Mouse (Mus musculus): ENCODE results near the gene Tmem163. TPM values are rescaled to one million over a fixed set of nuclear protein-coding genes. Genes with fewer than 3 reads are reported as not detected.

Tmem163 gene
- polyA plus RNA-seq, 1 experiment: 1.0 TPM

DNA sequence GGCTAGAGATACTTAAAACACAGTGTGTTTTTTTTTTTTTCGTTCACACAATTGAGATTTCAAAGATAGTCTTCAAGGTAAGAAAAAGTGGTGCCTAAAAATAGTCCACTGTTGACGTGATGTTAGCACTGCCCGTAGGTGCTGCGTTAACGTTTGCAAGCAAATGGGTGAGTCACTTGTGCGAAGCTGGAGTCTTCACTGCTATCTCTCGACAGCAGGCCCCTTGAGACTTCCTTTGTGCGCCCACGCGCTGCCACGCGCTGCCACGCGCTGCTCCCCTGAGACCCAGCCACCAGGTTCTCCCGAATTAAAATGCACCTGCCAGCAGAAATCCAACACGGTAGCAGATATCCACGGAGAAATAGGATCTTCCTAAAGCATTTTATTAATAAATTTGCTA lies 178.6 kb downstream of the Tmem163 start:
- WGBS: 69% methylated on average over 17 of the region's 17 CpGs
- TF ChIP-seq CTCF (IDR thresholded peaks at IDR 0.05; ENCODE audit: extremely low read depth, insufficient read length, insufficient replicate concordance, low read depth, low read length) (no peak), POLR2A (IDR thresholded peaks at IDR 0.05; ENCODE audit: low read depth, low read length) (no peak)
- H3K4me3 ChIP-seq (ENCODE audit: low read depth, low read length): no peak overlapping the region
- no peaks in the 10 kb centered on the region for H3K27me3 ChIP-seq (ENCODE audit: control insufficient read depth, insufficient read depth, low read length)
- no peak overlapping the region for H3K27ac ChIP-seq (ENCODE audit: insufficient read depth, low read depth, low read length)
- H3K36me3 ChIP-seq (ENCODE audit: control insufficient read depth, insufficient read depth, low read length): no peaks in the 10 kb centered on the region
- H3K4me1 ChIP-seq (ENCODE audit: control insufficient read depth, insufficient read depth, insufficient read length, low read length): no peaks in the 10 kb centered on the region

GRCm38 (mm10) chr1:127500219-127500618 lies 179.1 kb downstream of the Tmem163 start:
- H3K4me3 ChIP-seq (ENCODE audit: low read depth, low read length): no peak overlapping the region
- 6% methylated on average over 8 of the region's 8 CpGs for WGBS
- no peak overlapping the region for H3K27ac ChIP-seq (ENCODE audit: insufficient read depth, low read depth, low read length)
- TF ChIP-seq POLR2A (IDR thresholded peaks at IDR 0.05; ENCODE audit: low read depth, low read length) (no peak), CTCF (IDR thresholded peaks at IDR 0.05; ENCODE audit: extremely low read depth, insufficient read length, insufficient replicate concordance, low read depth, low read length) (peak; percentile 77; the same call in 1 of the 2 replicates)
- no peaks in the 10 kb centered on the region for H3K4me1 ChIP-seq (ENCODE audit: control insufficient read depth, insufficient read depth, insufficient read length, low read length)
- no peaks in the 10 kb centered on the region for H3K36me3 ChIP-seq (ENCODE audit: control insufficient read depth, insufficient read depth, low read length)
- H3K27me3 ChIP-seq (ENCODE audit: control insufficient read depth, insufficient read depth, low read length): no peaks in the 10 kb centered on the region

- TF ChIP-seq POLR2A (IDR thresholded peaks at IDR 0.05; ENCODE audit: low read depth, low read length): no peak
- no peak for TF ChIP-seq CTCF (IDR thresholded peaks at IDR 0.05; ENCODE audit: extremely low read depth, insufficient read length, insufficient replicate concordance, low read depth, low read length)
- Histone ChIP-seq H3K27me3 (ENCODE audit: control insufficient read depth, insufficient read depth, low read length) (no peaks in the 10 kb centered on the region), H3K4me3 (ENCODE audit: low read depth, low read length) (no peak overlapping the region), H3K4me1 (ENCODE audit: control insufficient read depth, insufficient read depth, insufficient read length, low read length) (no peaks in the 10 kb centered on the region), H3K36me3 (ENCODE audit: control insufficient read depth, insufficient read depth, low read length) (no peaks in the 10 kb centered on the region), H3K27ac (ENCODE audit: insufficient read depth, low read depth, low read length) (no peak overlapping the region)
- WGBS: 54% methylated on average over 9 of the region's 9 CpGs
Measured at GRCm38 (mm10) chr1:127498746-127499145, 180.6 kb downstream of the Tmem163 start.

DNA sequence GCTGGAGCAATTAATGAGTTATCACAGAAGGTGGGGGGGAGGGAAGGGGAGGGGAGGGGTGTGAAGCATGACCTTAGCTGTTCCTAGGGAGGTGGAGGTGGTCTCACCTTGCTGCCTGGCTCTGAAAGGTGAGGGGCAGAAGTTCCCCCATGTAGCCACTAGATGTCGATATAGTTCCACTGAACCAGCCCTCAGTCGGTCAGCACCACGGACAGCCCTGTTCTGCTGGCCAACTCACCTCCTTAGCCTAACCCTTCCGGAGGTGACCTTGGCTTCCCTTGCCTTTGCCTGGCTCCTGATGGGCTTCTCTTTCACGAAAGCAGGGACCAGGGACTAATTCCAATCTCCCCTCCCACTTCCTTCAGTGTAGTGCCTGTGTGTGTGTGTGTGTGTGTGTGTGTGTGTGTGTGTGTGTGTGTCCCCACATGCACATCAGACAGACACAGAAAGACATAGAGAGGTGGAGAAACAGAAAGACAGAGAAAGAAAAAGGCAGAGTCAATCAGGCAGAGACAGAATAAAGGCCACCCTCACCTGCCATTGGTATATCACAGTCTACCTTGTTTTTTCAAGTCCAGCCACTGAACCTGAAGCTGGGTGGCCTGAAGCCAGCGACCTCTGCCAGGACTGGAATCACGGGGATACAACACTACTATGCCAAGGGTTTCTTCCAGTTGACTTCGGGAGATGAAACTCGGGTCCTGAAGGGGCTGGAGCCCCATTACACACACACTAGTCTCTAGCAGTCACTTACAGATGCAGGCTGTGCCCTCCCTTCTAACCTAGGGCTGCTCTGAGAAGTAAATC lies 182.4 kb downstream of the Tmem163 start:
- WGBS: 31% methylated on average over 9 of the region's 9 CpGs
- no peak for TF ChIP-seq POLR2A (IDR thresholded peaks at IDR 0.05; ENCODE audit: low read depth, low read length)
- peak; percentile 96 for TF ChIP-seq CTCF (IDR thresholded peaks at IDR 0.05; ENCODE audit: extremely low read depth, insufficient read length, insufficient replicate concordance, low read depth, low read length)
- Histone ChIP-seq H3K27ac (ENCODE audit: insufficient read depth, low read depth, low read length) (no peak overlapping the region), H3K4me3 (ENCODE audit: low read depth, low read length) (no peak overlapping the region), H3K36me3 (ENCODE audit: control insufficient read depth, insufficient read depth, low read length) (no peaks in the 10 kb centered on the region), H3K27me3 (ENCODE audit: control insufficient read depth, insufficient read depth, low read length) (no peaks in the 10 kb centered on the region), H3K4me1 (ENCODE audit: control insufficient read depth, insufficient read depth, insufficient read length, low read length) (no peaks in the 10 kb centered on the region)

GRCm38 (mm10) chr1:127487161-127487560 lies 192.2 kb downstream of the Tmem163 start:
- no peaks in the 10 kb centered on the region for H3K4me1 ChIP-seq (ENCODE audit: control insufficient read depth, insufficient read depth, insufficient read length, low read length)
- 86% methylated on average over 4 of the region's 4 CpGs for WGBS
- no peak overlapping the region for H3K27ac ChIP-seq (ENCODE audit: insufficient read depth, low read depth, low read length)
- TF ChIP-seq CTCF (IDR thresholded peaks at IDR 0.05; ENCODE audit: extremely low read depth, insufficient read length, insufficient replicate concordance, low read depth, low read length) (peak; percentile 71; the same call in 1 of the 2 replicates), POLR2A (IDR thresholded peaks at IDR 0.05; ENCODE audit: low read depth, low read length) (no peak)
- H3K36me3 ChIP-seq (ENCODE audit: control insufficient read depth, insufficient read depth, low read length): peaks cover 19% of the 10 kb centered on the region
- H3K4me3 ChIP-seq (ENCODE audit: low read depth, low read length): no peak overlapping the region
- H3K27me3 ChIP-seq (ENCODE audit: control insufficient read depth, insufficient read depth, low read length): no peaks in the 10 kb centered on the region

DNA sequence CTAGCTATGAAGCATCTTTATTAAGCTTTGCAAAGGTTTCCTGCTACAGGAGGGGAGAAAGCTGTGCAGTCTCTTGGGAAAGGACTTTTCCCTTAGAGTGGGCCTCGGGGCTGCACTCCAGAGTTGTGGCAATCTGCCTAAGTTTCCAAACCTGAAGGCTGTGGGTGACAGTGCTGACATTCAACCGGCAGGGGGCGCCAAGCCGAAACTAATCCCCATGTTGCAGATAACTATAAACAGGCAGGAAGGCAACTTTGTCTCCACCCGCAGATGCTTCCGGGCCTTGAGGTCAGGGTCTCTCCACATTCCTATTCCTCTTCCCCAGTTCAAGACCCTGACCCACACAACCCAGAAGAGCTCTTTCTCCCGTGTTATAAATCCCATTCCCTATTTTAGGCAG lies 194.5 kb downstream of the Tmem163 start:
- Histone ChIP-seq H3K4me1 (ENCODE audit: control insufficient read depth, insufficient read depth, insufficient read length, low read length) (no peaks in the 10 kb centered on the region), H3K4me3 (ENCODE audit: low read depth, low read length) (no peak overlapping the region), H3K27me3 (ENCODE audit: control insufficient read depth, insufficient read depth, low read length) (no peaks in the 10 kb centered on the region), H3K36me3 (ENCODE audit: control insufficient read depth, insufficient read depth, low read length) (peaks cover 33% of the 10 kb centered on the region), H3K27ac (ENCODE audit: insufficient read depth, low read depth, low read length) (no peak overlapping the region)
- 46% methylated on average over 7 of the region's 7 CpGs for WGBS
- TF ChIP-seq CTCF (IDR thresholded peaks at IDR 0.05; ENCODE audit: extremely low read depth, insufficient read length, insufficient replicate concordance, low read depth, low read length) (peak; percentile 76; the same call in 1 of the 2 replicates), POLR2A (IDR thresholded peaks at IDR 0.05; ENCODE audit: low read depth, low read length) (no peak)

GRCm38 (mm10) chr1:127484188-127484587 lies 195.2 kb downstream of the Tmem163 start:
- no peak overlapping the region for H3K4me3 ChIP-seq (ENCODE audit: low read depth, low read length)
- peaks cover 36% of the 10 kb centered on the region for H3K36me3 ChIP-seq (ENCODE audit: control insufficient read depth, insufficient read depth, low read length)
- no peak overlapping the region for H3K27ac ChIP-seq (ENCODE audit: insufficient read depth, low read depth, low read length)
- H3K4me1 ChIP-seq (ENCODE audit: control insufficient read depth, insufficient read depth, insufficient read length, low read length): no peaks in the 10 kb centered on the region
- no peak for TF ChIP-seq POLR2A (IDR thresholded peaks at IDR 0.05; ENCODE audit: low read depth, low read length)
- 0 out of 2 replicates have a peak, but pooled peaks have one; percentile 9 for TF ChIP-seq CTCF (IDR thresholded peaks at IDR 0.05; ENCODE audit: extremely low read depth, insufficient read length, insufficient replicate concordance, low read depth, low read length)
- 95% methylated on average over 8 of the region's 8 CpGs for whole genome bisulfite sequencing
- H3K27me3 ChIP-seq (ENCODE audit: control insufficient read depth, insufficient read depth, low read length): no peaks in the 10 kb centered on the region

Data from small intestine, adult 2 months (tissue).